Mouse (Mus musculus): ENCODE data around the gene Gm26920. TPM values are rescaled to one million over a fixed set of nuclear protein-coding genes. Genes with fewer than 3 reads are reported as not detected.

The Gm26920 gene
- polyA plus RNA-seq, 1 experiment = 1.1 TPM

DNA sequence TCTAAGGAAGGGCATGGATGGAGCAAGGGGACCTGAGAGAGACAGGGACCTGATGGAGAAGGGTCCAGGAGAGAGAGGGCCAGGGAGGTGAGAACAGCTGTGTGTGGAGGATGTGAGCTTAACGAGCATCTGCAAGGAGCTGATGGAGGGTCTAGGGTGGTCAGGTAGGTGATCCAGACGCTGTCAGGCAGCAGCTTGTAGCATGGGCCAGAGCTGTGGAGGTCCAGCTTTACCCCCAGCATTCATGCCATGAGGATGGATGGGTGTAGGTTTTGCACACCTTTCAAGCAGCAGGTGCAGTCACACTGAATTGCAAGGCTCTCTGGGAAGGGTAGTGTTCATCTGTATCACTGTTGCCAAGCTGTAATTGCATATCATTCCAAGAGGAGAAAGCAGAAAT lies 70.7 kb downstream of the Gm26920 start:
- no peak for DNase-seq (ENCODE audit: low read depth)
- TF ChIP-seq POLR2A (IDR thresholded peaks at IDR 0.05; ENCODE audit: borderline replicate concordance, extremely low read depth, insufficient read depth, insufficient read length, poor library complexity, severe bottlenecking) = no peak
- TF ChIP-seq CTCF (IDR thresholded peaks at IDR 0.05; ENCODE audit: borderline replicate concordance, extremely low read depth, insufficient read depth, insufficient read length) = no peak

DNA sequence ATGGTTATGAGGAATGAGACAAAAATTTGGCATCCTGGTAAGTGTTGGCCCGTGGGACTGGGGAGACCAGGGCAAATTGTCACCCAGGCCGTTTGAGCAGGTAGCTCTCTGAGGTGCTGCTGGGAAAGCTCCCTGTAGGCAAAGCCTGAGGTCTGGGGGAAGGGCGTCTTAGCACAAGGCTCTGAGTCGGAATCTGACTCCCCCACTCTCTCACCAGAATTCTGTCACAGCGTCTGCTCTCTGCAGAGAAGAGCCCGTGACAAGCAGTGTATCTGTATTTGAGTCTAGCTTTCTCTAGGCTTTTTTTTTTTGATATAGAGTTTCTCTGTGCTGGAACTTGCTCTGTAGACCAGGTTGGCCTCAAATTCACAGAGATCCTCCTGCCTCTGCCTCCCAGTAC lies 73.0 kb downstream of the Gm26920 start:
- TF ChIP-seq CTCF (IDR thresholded peaks at IDR 0.05; ENCODE audit: borderline replicate concordance, extremely low read depth, insufficient read depth, insufficient read length) (no peak), POLR2A (IDR thresholded peaks at IDR 0.05; ENCODE audit: borderline replicate concordance, extremely low read depth, insufficient read depth, insufficient read length, poor library complexity, severe bottlenecking) (no peak)

DNA sequence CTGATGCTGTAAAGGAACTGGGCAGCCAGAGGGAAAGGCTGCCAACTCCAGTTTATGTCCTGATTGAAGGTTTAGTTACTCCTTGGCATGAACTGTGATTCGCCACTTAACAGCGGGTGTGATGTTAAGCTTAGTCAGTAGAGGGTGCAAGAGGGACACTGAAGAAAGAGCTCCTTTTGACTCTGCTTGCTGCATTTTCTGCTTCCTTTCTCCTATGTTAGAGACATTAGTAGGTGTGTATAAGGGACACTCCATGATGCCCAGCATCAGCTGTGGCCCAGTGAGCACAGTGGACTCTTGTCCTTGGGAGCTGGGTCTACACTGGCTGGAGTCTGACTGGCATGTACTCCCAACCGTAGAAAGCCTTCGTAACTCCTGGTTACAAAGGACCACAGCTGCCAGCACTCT lies 77.2 kb downstream of the Gm26920 start:
- peak; percentile 85 for DNase-seq (ENCODE audit: low read depth)
- TF ChIP-seq POLR2A (IDR thresholded peaks at IDR 0.05; ENCODE audit: borderline replicate concordance, extremely low read depth, insufficient read depth, insufficient read length, poor library complexity, severe bottlenecking) = no peak
- peak; percentile 72; the same call in 1 of the 2 replicates for TF ChIP-seq CTCF (IDR thresholded peaks at IDR 0.05; ENCODE audit: borderline replicate concordance, extremely low read depth, insufficient read depth, insufficient read length)

More for the DNA sequence above, 73.0 kb downstream of the Gm26920 start:
- DNase-seq (ENCODE audit: low read depth) = no peak

DNA sequence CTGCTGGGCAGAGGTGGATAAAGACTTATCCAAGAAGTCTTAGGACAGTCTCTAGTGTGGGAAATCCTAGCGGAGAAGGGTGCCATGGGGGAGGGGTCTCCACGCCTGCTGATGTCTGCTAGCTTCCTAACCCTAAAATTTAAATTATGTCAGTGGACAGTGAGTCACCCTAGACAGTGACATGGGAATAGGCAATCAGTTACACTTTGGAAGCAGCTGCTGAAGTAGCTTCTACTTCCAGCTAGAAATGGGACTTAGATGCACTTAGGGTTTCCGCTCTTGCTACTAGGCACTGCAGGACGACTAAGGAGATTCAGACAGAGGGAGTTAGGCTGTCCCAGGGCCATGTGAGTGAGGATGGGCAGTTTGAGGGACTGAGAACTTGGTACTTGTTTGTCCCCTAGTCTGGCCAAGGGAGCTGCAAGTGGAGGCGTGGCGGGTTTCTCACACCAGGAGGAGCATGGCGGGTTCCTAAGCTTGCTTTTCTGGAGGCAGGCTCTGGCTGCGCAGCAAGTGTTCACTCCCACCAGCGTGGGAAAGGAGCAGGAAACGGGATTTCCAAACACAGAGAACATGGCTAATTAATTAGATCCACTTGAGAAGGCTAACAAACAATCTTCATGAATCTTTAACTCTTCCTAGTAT lies 79.5 kb downstream of the Gm26920 start:
- peak; percentile 12 for DNase-seq (ENCODE audit: low read depth)

DNA sequence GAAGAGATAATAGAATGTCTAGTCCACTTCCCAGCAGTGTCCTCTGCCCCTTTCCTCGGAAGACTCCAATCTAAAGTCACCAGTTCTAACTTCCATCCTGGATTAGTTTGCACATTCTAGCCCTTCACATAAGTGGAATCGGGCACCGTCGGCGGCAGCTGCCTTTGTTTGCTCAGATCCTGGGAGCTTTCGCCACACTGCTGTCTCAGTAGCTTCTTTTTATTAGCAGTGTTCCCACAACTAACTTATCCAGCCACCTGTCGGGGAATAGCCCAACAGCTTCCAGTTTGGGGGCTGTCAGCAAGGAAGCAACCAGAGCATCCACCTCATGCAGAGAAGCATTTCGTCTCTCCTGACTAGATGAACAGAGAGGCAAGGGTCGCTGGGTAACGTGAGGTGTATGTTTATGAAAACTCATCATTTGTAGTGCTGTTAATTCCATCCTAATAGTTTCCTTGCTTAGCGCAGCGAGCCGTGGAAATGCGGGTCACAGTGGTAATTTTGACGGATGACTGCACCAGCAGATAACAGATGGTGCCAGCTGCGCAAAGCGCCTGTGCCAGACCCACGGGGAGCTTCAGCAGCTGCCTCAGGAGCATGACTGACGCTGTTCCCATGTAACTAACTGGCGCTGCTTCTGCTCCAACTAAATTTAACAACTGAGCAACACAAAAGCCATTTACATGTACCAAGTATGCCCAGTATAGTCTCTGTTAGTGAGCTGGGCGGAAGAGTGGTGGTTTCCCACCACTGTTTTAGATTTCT lies 80.7 kb downstream of the Gm26920 start:
- TF ChIP-seq CTCF (IDR thresholded peaks at IDR 0.05; ENCODE audit: borderline replicate concordance, extremely low read depth, insufficient read depth, insufficient read length) (no peak), POLR2A (IDR thresholded peaks at IDR 0.05; ENCODE audit: borderline replicate concordance, extremely low read depth, insufficient read depth, insufficient read length, poor library complexity, severe bottlenecking) (no peak)
- peak; percentile 86 for DNase-seq (ENCODE audit: low read depth)

More for the DNA sequence above, 79.5 kb downstream of the Gm26920 start:
- TF ChIP-seq CTCF (IDR thresholded peaks at IDR 0.05; ENCODE audit: borderline replicate concordance, extremely low read depth, insufficient read depth, insufficient read length) (no peak), POLR2A (IDR thresholded peaks at IDR 0.05; ENCODE audit: borderline replicate concordance, extremely low read depth, insufficient read depth, insufficient read length, poor library complexity, severe bottlenecking) (no peak)

DNA sequence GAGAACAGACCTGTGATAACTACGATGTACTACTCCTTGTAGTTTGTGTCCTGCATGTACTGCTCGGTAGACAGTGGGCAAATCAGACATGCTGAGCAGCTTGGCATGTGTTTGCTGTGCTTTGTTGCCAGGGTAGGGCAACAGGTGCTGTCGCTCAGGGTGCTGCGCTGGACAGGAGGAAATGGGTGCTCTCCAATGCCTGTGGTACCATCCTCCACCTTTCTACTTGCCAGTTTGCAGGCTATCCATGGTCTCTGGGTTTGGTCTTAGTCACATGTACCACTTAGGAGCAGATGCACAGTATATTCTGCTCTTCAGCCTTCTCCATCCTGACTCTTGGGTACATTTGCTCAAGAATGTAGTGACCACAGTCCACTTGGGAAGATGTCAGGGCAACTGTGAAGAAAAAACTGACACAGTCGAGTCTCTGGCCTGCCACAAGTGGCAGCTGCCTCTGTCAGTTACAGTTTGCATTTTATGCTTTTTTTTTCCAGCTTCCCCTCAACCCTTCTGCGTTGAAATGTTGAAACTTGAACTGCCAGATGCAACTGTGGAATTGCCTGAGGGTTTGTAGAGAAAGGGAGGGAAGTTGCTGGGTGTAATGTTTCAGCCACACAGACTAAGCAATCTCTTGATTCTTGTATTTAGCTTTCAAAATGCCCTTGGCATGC lies 82.1 kb downstream of the Gm26920 start:
- DNase-seq (ENCODE audit: low read depth) = peak; percentile 15
- TF ChIP-seq CTCF (IDR thresholded peaks at IDR 0.05; ENCODE audit: borderline replicate concordance, extremely low read depth, insufficient read depth, insufficient read length) (no peak), POLR2A (IDR thresholded peaks at IDR 0.05; ENCODE audit: borderline replicate concordance, extremely low read depth, insufficient read depth, insufficient read length, poor library complexity, severe bottlenecking) (no peak)

DNA sequence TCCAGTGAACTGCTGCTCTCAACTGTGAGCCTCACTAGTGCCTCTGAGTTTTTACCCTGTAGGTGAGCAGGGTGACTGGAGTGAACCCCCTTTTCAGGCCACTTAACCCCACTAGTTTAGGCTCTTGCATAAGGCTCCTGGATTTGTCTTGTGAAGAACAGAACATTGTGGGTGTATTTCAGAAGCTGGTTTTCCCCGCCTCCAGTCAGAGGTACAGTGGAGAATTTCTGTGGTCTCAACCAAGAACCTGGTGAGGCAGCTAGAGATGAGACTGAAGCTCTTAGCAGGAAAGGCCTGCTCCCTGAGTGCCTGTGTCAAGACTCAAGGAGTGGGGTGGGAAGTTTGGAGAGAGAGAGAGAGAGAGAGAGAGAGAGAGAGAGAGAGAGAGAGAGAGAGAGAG lies 82.6 kb downstream of the Gm26920 start:
- no peak for TF ChIP-seq CTCF (IDR thresholded peaks at IDR 0.05; ENCODE audit: borderline replicate concordance, extremely low read depth, insufficient read depth, insufficient read length)
- no peak for TF ChIP-seq POLR2A (IDR thresholded peaks at IDR 0.05; ENCODE audit: borderline replicate concordance, extremely low read depth, insufficient read depth, insufficient read length, poor library complexity, severe bottlenecking)
- no peak for DNase-seq (ENCODE audit: low read depth)

Other genes starting within 250 kb of the Gm26920 start
- gene Zfp940, start 236.7 kb downstream of the Gm26920 start, polyA plus RNA-seq (2012; rRNA removed) = 7.4 and 9.1 TPM in 2 replicates
- gene Zfp420, start 230.4 kb downstream of the Gm26920 start, polyA plus RNA-seq (2012; rRNA removed) = 15.0 and 17.3 TPM in 2 replicates
- 12.2 and 13.9 TPM in 2 replicates for gene Zfp27, start 183.8 kb downstream of the Gm26920 start, polyA plus RNA-seq (2012; rRNA removed)
- gene Zfp383, start 182.2 kb downstream of the Gm26920 start, polyA plus RNA-seq (2012; rRNA removed) = 17.5 and 18.2 TPM in 2 replicates
- gene Zfp74, start 136.3 kb downstream of the Gm26920 start, polyA plus RNA-seq (2012; rRNA removed) = 11.0 and 14.3 TPM in 2 replicates
- gene Zfp568, start 106.5 kb downstream of the Gm26920 start, polyA plus RNA-seq (2012; rRNA removed) = 6.4 and 7.2 TPM in 2 replicates
- gene Zfp14, start 39.0 kb downstream of the Gm26920 start, polyA plus RNA-seq (2012; rRNA removed) = 12.6 and 13.0 TPM in 2 replicates
- 3.2 and 4.9 TPM in 2 replicates for gene Zfp82, start 17.5 kb downstream of the Gm26920 start, polyA plus RNA-seq (2012; rRNA removed)
- 9.2 and 10.5 TPM in 2 replicates for gene Zfp566, start 117 bp upstream of the Gm26920 start, polyA plus RNA-seq (2012; rRNA removed)
- 44.0 and 50.7 TPM in 2 replicates for gene Zfp260, start 4.4 kb upstream of the Gm26920 start, polyA plus RNA-seq (2012; rRNA removed)
- gene Zfp382, start 31.5 kb upstream of the Gm26920 start, polyA plus RNA-seq (2012; rRNA removed) = 9.2 and 9.5 TPM in 2 replicates
- gene Zfp146, start 79.3 kb upstream of the Gm26920 start, polyA plus RNA-seq (2012; rRNA removed) = 73.1 and 78.5 TPM in 2 replicates
- gene Cox7a1, start 93.7 kb upstream of the Gm26920 start, polyA plus RNA-seq (2012; rRNA removed) = 2.1 and 2.2 TPM in 2 replicates
- gene Capns1, start 108.4 kb upstream of the Gm26920 start, polyA plus RNA-seq (2012; rRNA removed) = 298 and 304 TPM in 2 replicates
- gene Polr2i, start 141.5 kb upstream of the Gm26920 start, polyA plus RNA-seq (2012; rRNA removed) = 245 and 362 TPM in 2 replicates
- gene Tbcb, start 141.9 kb upstream of the Gm26920 start, polyA plus RNA-seq (2012; rRNA removed) = 177 and 180 TPM in 2 replicates
- 0.12 and 0.14 TPM in 2 replicates for gene Ovol3, start 145.3 kb upstream of the Gm26920 start, polyA plus RNA-seq (2012; rRNA removed)
- gene Thap8, start 189.7 kb upstream of the Gm26920 start, polyA plus RNA-seq (2012; rRNA removed) = 0.11 and 0.12 TPM in 2 replicates
- 15.2 and 26.2 TPM in 2 replicates for gene Wdr62, start 190.0 kb upstream of the Gm26920 start, polyA plus RNA-seq (2012; rRNA removed)
- 233 and 314 TPM in 2 replicates for gene Clip3, start 201.3 kb upstream of the Gm26920 start, polyA plus RNA-seq (2012; rRNA removed)
- 131 and 198 TPM in 2 replicates for gene Alkbh6, start 218.3 kb upstream of the Gm26920 start, polyA plus RNA-seq (2012; rRNA removed)
- gene Syne4, start 224.4 kb upstream of the Gm26920 start, polyA plus RNA-seq (2012; rRNA removed) = 28.5 and 36.3 TPM in 2 replicates
- 0.36 and 0.37 TPM in 2 replicates for gene E130208F15Rik, start 231.3 kb upstream of the Gm26920 start, polyA plus RNA-seq (2012; rRNA removed)
- 17.6 and 24.7 TPM in 2 replicates for gene Sdhaf1, start 233.5 kb upstream of the Gm26920 start, polyA plus RNA-seq (2012; rRNA removed)